Mouse (Mus musculus) heart, postnatal 0 days (tissue): ENCODE results near the gene Csde1.

Experiments used
- CTCF ChIP-seq: IDR thresholded peaks from 2 replicates; pipeline ENCODE4 v1.5.1; 2016; ENCODE audit warnings: antibody characterized with exemption, control low read depth, low read depth
- EP300 ChIP-seq: IDR thresholded peaks from 2 replicates; pipeline ENCODE4 v1.6.1; 2016; ENCODE audit warnings: antibody characterized with exemption, low read depth

DNA sequence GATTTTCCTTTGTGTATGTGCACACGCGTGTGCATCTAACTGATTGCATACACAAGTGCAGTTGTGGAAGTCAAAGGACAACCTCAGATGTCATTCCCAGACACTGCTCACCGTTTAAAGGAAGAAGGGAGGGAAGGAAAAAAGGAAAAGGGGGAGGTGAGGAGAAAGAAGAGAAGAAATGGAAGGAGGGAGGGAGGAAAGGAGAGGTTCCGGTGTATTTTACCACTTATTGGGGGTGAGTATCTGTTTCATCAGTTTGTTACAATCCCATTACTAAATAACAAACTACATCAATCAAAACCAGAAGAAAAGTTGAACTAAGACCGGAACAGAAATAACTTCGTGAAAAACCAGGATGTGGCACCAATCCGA is 25.0 kb upstream of the Csde1 start:
- TF ChIP-seq CTCF: no peak
- TF ChIP-seq EP300: no peak
